Mouse (Mus musculus) E14TG2a.4 (cell line): ENCODE data around the gene Coq2.

Source experiments
- H3K27me3 ChIP-seq: 2 replicates; pipeline ENCODE4 v1.6.1; 2014; ENCODE audit warnings: low read length, control low read depth; ENCODE audit not compliant: insufficient read depth
- H3K36me3 ChIP-seq: 2 replicates; pipeline ENCODE4 v1.6.1; 2014; ENCODE audit warnings: low read length, control low read depth; ENCODE audit not compliant: insufficient read depth
- H3K4me1 ChIP-seq: replicated peaks from 2 replicates; pipeline ENCODE4 v1.6.1; 2014; ENCODE audit warnings: low read depth, low read length, control low read depth
- H3K4me3 ChIP-seq: replicated peaks from 2 replicates; pipeline ENCODE4 v1.5.1; 2014; ENCODE audit warnings: mild to moderate bottlenecking, low read length
- H3K9me3 ChIP-seq: 2 replicates; pipeline ENCODE4 v1.6.1; 2014; ENCODE audit warnings: low read length, control low read depth
- CTCF ChIP-seq: conservative IDR thresholded peaks from 2 replicates; pipeline ENCODE4 v1.5.1; 2014; ENCODE audit warnings: low read length
- NANOG ChIP-seq: IDR thresholded peaks from 2 replicates; pipeline ENCODE4 v1.6.1; 2014; ENCODE audit warnings: borderline replicate concordance, low read length, mixed read lengths
- POU5F1 ChIP-seq: IDR thresholded peaks from 2 replicates; pipeline ENCODE4 v1.6.1; 2014; ENCODE audit warnings: low read length, borderline replicate concordance

Coq2 gene

GRCm38 (mm10) chr5:100671897-100672296, 3.0 kb downstream of the Coq2 start:
- TF ChIP-seq CTCF = no peak
- no peak for TF ChIP-seq NANOG
- TF ChIP-seq POU5F1 = no peak
- Histone ChIP-seq H3K36me3 (peaks cover 42% of the 10 kb centered on the region), H3K9me3 (no peaks in the 10 kb centered on the region), H3K27me3 (no peaks in the 10 kb centered on the region; the same call in 1 of the 2 replicates), H3K4me1 (peaks cover 37% of the 10 kb centered on the region), H3K4me3 (no peak overlapping the region)

- H3K9me3 ChIP-seq = no peaks in the 10 kb centered on the region
- H3K36me3 ChIP-seq = peaks cover 46% of the 10 kb centered on the region
- no peak overlapping the region for H3K4me3 ChIP-seq
- TF ChIP-seq POU5F1 (no peak), CTCF (peak; percentile 73)
- peaks cover 37% of the 10 kb centered on the region for H3K4me1 ChIP-seq
- no peaks in the 10 kb centered on the region for H3K27me3 ChIP-seq
Measured at GRCm38 (mm10) chr5:100671398-100671797, 3.5 kb downstream of the Coq2 start.

DNA sequence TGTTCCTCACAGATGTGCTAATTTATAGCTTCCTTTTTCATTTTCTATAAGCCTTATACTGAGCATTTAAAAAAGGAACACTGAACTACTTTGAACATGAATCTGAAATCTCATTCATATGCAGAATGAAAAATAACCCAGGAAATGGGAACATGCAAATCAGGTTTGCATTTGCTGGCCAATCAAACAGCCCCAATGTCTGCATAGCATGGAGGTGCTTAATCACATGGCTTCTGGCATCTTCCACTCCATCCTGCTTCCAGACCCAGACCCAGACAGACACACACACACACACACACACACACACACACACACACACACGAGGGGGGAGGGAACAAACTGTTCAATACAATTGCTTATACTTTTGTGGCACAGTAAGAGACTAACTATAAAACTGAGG, 8.0 kb downstream of the Coq2 start:
- Histone ChIP-seq H3K36me3 (peaks cover 76% of the 10 kb centered on the region), H3K4me1 (peaks cover 18% of the 10 kb centered on the region)
- no peak for TF ChIP-seq CTCF
- TF ChIP-seq NANOG = no peak
- TF ChIP-seq POU5F1 = no peak

DNA sequence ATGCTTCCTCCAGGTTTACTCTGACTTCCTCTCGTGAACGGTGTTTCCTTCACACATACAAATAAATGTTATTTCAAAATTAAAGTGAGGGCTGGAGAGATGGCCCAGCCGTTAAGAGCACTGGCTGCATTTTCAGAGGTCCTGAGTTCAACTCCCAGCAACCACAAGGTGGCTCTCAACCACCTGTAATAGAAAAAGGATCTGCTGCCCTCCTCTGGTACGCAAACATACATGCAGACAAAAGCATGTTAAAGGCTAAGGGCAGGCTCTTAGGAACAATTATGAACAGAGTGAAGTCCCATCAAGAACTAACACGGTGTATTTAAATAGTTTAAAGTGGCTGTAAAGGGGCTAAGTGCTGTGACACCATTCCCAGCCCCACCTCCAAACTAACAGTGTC, 11.1 kb downstream of the Coq2 start:
- TF ChIP-seq POU5F1 (no peak), CTCF (peak; percentile 55)
- no peaks in the 10 kb centered on the region for H3K9me3 ChIP-seq
- H3K27me3 ChIP-seq = no peaks in the 10 kb centered on the region
- H3K4me1 ChIP-seq = peaks cover 10% of the 10 kb centered on the region
- H3K4me3 ChIP-seq = no peak overlapping the region
- H3K36me3 ChIP-seq = peaks cover 83% of the 10 kb centered on the region

More for the DNA sequence above, 8.0 kb downstream of the Coq2 start:
- H3K4me3 ChIP-seq = no peak overlapping the region
- no peaks in the 10 kb centered on the region for H3K9me3 ChIP-seq
- no peaks in the 10 kb centered on the region for H3K27me3 ChIP-seq

DNA sequence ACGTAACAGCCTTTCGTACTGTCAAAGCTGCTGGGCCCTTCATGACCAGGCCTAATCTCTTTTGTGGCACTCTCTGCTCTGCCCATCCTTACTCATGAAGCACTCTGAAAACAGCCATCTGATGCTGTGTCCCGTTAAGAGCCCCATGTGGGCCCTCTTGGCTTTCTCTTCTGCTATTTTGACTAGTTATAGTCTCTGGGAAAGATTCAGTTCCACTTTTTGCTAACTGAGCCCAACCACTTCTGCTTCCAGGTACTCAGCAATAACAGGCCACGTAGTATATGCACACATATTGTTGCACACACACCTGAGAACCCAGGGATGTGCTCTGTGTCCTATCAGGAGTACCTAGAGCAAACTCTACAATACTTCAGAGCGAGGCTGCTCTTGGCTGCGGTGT, 11.9 kb downstream of the Coq2 start:
- peaks cover 78% of the 10 kb centered on the region for H3K36me3 ChIP-seq

DNA sequence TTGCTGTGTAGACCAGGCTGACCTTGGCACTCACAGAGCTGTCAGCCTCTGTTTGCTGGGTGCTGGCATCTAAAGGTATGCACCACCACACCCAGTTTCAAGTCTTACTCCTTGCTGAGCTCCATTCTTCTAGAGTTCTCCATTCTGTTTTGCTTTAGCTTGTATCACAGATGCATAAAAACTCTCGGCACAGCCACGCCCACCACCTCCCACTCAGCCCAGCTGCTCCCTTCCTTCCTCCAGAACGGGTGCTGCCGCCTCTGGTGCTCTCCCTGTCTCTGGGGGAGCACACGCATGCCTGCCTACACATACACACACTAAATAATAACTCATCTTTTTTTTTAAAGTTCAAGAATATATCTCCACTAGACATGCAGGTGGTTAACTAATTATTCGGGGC, 16.5 kb downstream of the Coq2 start:
- peaks cover 24% of the 10 kb centered on the region for H3K4me1 ChIP-seq
- H3K9me3 ChIP-seq = no peaks in the 10 kb centered on the region
- no peaks in the 10 kb centered on the region for H3K27me3 ChIP-seq
- H3K36me3 ChIP-seq = peaks cover 88% of the 10 kb centered on the region
- no peak overlapping the region for H3K4me3 ChIP-seq
- no peak for TF ChIP-seq CTCF
- no peak for TF ChIP-seq POU5F1
- no peak for TF ChIP-seq NANOG

More for the DNA sequence above, 11.9 kb downstream of the Coq2 start:
- no peaks in the 10 kb centered on the region for H3K27me3 ChIP-seq
- H3K4me1 ChIP-seq = peaks cover 18% of the 10 kb centered on the region
- no peaks in the 10 kb centered on the region for H3K9me3 ChIP-seq
- TF ChIP-seq POU5F1 (no peak), CTCF (no peak), NANOG (no peak)
- no peak overlapping the region for H3K4me3 ChIP-seq

- Histone ChIP-seq H3K4me1 (peaks cover 27% of the 10 kb centered on the region), H3K27me3 (no peaks in the 10 kb centered on the region), H3K9me3 (no peaks in the 10 kb centered on the region), H3K4me3 (no peak overlapping the region), H3K36me3 (peaks cover 68% of the 10 kb centered on the region)
- no peak for TF ChIP-seq CTCF
- TF ChIP-seq POU5F1 = no peak
- no peak for TF ChIP-seq NANOG
Measured at GRCm38 (mm10) chr5:100656352-100656751, 18.6 kb downstream of the Coq2 start.

GRCm38 (mm10) chr5:100652327-100652726, 22.6 kb downstream of the Coq2 start:
- TF ChIP-seq POU5F1 (no peak), NANOG (no peak), CTCF (no peak)
- Histone ChIP-seq H3K4me1 (peaks cover 16% of the 10 kb centered on the region), H3K27me3 (peaks cover 14% of the 10 kb centered on the region; the same call in 1 of the 2 replicates), H3K36me3 (peaks cover 34% of the 10 kb centered on the region), H3K9me3 (no peaks in the 10 kb centered on the region), H3K4me3 (no peak overlapping the region)

DNA sequence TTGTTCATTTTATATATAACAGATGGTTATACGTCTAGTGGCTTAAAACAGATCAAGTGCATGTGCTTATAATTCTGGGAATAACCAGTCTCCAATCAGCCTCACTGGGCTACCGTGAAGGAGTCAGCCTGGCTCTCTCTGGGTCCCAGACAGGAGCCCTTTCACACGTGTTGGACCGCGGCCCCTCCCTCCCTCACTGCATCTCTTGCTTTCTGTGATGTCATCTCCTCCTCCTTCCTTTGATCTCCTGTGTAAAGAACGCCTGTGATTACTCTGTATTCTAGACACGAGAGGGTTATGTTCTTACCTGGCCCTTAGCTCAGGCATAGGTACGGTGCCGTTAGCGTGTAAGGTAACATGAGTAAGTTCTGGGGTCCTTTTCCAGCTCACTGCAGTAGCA, 23.5 kb downstream of the Coq2 start:
- peaks cover 27% of the 10 kb centered on the region for H3K36me3 ChIP-seq
- peaks cover 13% of the 10 kb centered on the region for H3K4me1 ChIP-seq
- peaks cover 14% of the 10 kb centered on the region; the same call in 1 of the 2 replicates for H3K27me3 ChIP-seq
- H3K9me3 ChIP-seq = no peaks in the 10 kb centered on the region
- no peak overlapping the region for H3K4me3 ChIP-seq
- TF ChIP-seq CTCF (no peak), POU5F1 (no peak), NANOG (no peak)
